Mouse (Mus musculus): ENCODE measurements around the gene Hmcn2.

DNA sequence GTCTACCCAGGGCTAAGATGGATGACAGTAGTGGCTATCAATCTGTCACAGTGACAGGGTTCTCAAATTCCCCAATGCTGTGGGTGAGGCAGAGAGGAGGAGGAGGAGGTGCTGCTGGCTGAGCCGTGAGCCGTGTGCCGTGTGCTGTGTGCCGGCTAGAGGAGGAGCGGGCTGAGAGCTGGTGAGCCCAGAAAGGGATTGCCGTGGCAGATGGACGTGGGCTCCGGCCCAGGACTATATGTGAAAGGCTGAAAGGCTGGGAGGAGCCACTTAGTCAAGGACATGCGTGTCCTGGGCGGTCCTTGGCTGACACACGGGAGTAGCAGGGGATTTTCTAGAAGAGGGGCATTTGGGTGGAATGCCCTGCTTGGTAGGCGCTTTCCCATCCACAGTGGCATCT is 31.3 kb upstream of the Hmcn2 start:
- TF ChIP-seq CTCF (IDR thresholded peaks at IDR 0.05; ENCODE audit: low read depth) (no peak), EP300 (optimal IDR thresholded peaks at IDR 0.05) (no peak)
